Mouse (Mus musculus) small intestine, adult 2 months (tissue): ENCODE measurements around the gene Lcp1.

ENCODE experiments used
- CTCF ChIP-seq: fragments of 200-500 bp; IDR thresholded peaks from 2 replicates; pipeline ENCODE4 v1.5.1; 2012; ENCODE audit warnings: low read depth, mild to moderate bottlenecking, control low read depth, inconsistent platforms, low read length, moderate library complexity, mixed read lengths; ENCODE audit not compliant: insufficient replicate concordance, insufficient read length; ENCODE audit errors: extremely low read depth
- POLR2A ChIP-seq: fragments of 200-500 bp; IDR thresholded peaks from 2 replicates; pipeline ENCODE4 v1.6.1; 2012; ENCODE audit warnings: low read depth, mild to moderate bottlenecking, control low read depth, inconsistent platforms, low read length, moderate library complexity

GRCm38 (mm10) chr14:75190683-75191082 is 59.8 kb downstream of the Lcp1 start:
- TF ChIP-seq CTCF (no peak), POLR2A (no peak)
